Mouse (Mus musculus) ES-E14 (cell line): ENCODE results near the gene Jag1. TPM values are rescaled to one million over a fixed set of nuclear protein-coding genes. Genes with fewer than 3 reads are reported as not detected.

Experiments
- DNase-seq: peaks from one replicate; pipeline ENCODE4 v3.0.0-alpha.2; 2013; ENCODE audit warnings: low read depth, low spot score
- H3K27ac ChIP-seq: 2 replicates; pipeline ENCODE4 v1.5.1; 2012; ENCODE audit warnings: low read depth, mild to moderate bottlenecking, low read length, moderate library complexity, mixed read lengths; ENCODE audit not compliant: poor library complexity, insufficient read depth, severe bottlenecking
- H3K36me3 ChIP-seq: 2 replicates; pipeline ENCODE4 v1.6.1; 2012; ENCODE audit warnings: mild to moderate bottlenecking, low read length, moderate library complexity, mixed read lengths; ENCODE audit not compliant: control insufficient read depth, poor library complexity, insufficient read depth, severe bottlenecking
- H3K4me1 ChIP-seq, 2 experiments: fragments of 150-350 bp in 1 of 2; sonication (generic) in 1 of 2; 2 replicates each; pipeline ENCODE4 v1.6.1; 2012; ENCODE audit warnings: low read length in 2 of 2, mild to moderate bottlenecking in 1 of 2, mixed read lengths in 1 of 2; ENCODE audit not compliant: control insufficient read depth in 2 of 2, insufficient read depth in 2 of 2, poor library complexity in 1 of 2
- H3K4me3 ChIP-seq, 2 experiments: fragments of 150-350 bp in 1 of 2; sonication (generic) in 1 of 2; 2 replicates each; pipeline ENCODE4 v1.5.1; 2012; ENCODE audit warnings: low read length in 2 of 2, low read depth in 1 of 2, mild to moderate bottlenecking in 1 of 2, mixed read lengths in 1 of 2; ENCODE audit not compliant: insufficient read depth in 1 of 2, poor library complexity in 1 of 2, severe bottlenecking in 1 of 2
- H3K9ac ChIP-seq: 2 replicates; pipeline ENCODE4 v1.6.1; 2012; ENCODE audit warnings: low read depth, mild to moderate bottlenecking, low read length, mixed read lengths; ENCODE audit not compliant: poor library complexity, insufficient read depth, severe bottlenecking
- H3K9me3 ChIP-seq: fragments of 150-350 bp; sonication (generic); 2 replicates; pipeline ENCODE4 v1.6.1; 2012; ENCODE audit warnings: low read depth, mild to moderate bottlenecking, low read length; ENCODE audit not compliant: control insufficient read depth, insufficient read depth
- CHD2 ChIP-seq: IDR thresholded peaks from 2 replicates; pipeline ENCODE4 v1.6.1; 2014; ENCODE audit warnings: mild to moderate bottlenecking, low read depth, low read length, inconsistent platforms
- HCFC1 ChIP-seq: IDR thresholded peaks from 2 replicates; pipeline ENCODE4 v1.6.1; 2012; ENCODE audit warnings: low read length, inconsistent platforms, borderline replicate concordance; ENCODE audit not compliant: insufficient read depth
- MAFK ChIP-seq: IDR thresholded peaks from 2 replicates; pipeline ENCODE4 v1.6.1; 2014; ENCODE audit warnings: mild to moderate bottlenecking, low read depth, low read length, inconsistent platforms; ENCODE audit not compliant: insufficient read depth
- ZC3H11A ChIP-seq: IDR thresholded peaks from 2 replicates; pipeline ENCODE4 v1.6.1; 2012; ENCODE audit warnings: low read depth, mild to moderate bottlenecking, inconsistent platforms, low read length, borderline replicate concordance
- ZNF384 ChIP-seq: IDR thresholded peaks from 2 replicates; pipeline ENCODE4 v1.6.1; 2012; ENCODE audit warnings: low read depth, low read length, inconsistent platforms
- in situ Hi-C, 2 experiments: fragments of 600-800 bp; cut with MboI; formaldehyde crosslinking; loops; one replicate each; pipeline ENCODE4 v1.15.1; 2025; ENCODE audit warnings: low sequenced_read_pairs in 2 of 2, inconsistent platforms in 1 of 2; ENCODE audit not compliant: unreplicated experiment in 2 of 2
- total RNA-seq: library from RNA; depleted of rRNA; stranded (reverse); fragments of 300-350 nt; gene quantifications from 2 replicates; pipeline ENCODE4 v1.2.3, GENCODE M21; 2012

The Jag1 gene
- total RNA-seq, 1 experiment: 32.1 TPM

- Histone ChIP-seq H3K4me3 (no peak overlapping the region), H3K27ac (no peak overlapping the region), H3K9ac (no peak overlapping the region), H3K36me3 (no peaks in the 10 kb centered on the region), H3K4me1 (no peaks in the 10 kb centered on the region), H3K9me3 (no peaks in the 10 kb centered on the region)
- in situ Hi-C loops: no loop called here
- no peak for DNase-seq
- TF ChIP-seq MAFK (no peak), HCFC1 (no peak)
Observed at GRCm38 (mm10) chr2:137146938-137147666, 30.7 kb upstream of the Jag1 start.

- TF ChIP-seq MAFK (no peak), HCFC1 (no peak), ZC3H11A (no peak), CHD2 (no peak), ZNF384 (no peak)
- no peak for DNase-seq
- in situ Hi-C loops: no loop called here
- H3K27ac ChIP-seq: no peak overlapping the region
- no peaks in the 10 kb centered on the region for H3K4me1 ChIP-seq
- H3K4me3 ChIP-seq: no peak overlapping the region
- H3K9me3 ChIP-seq: no peaks in the 10 kb centered on the region
- no peaks in the 10 kb centered on the region for H3K36me3 ChIP-seq
- no peak overlapping the region for H3K9ac ChIP-seq
Observed at GRCm38 (mm10) chr2:137138063-137138462, 21.6 kb upstream of the Jag1 start.

- in situ Hi-C loops: no loop called here
- Histone ChIP-seq H3K9ac (no peak overlapping the region), H3K27ac (no peak overlapping the region), H3K4me3 (no peak overlapping the region), H3K9me3 (no peaks in the 10 kb centered on the region), H3K36me3 (no peaks in the 10 kb centered on the region), H3K4me1 (no peaks in the 10 kb centered on the region)
- DNase-seq: no peak
- TF ChIP-seq CHD2 (no peak), ZNF384 (no peak), HCFC1 (no peak), ZC3H11A (no peak), MAFK (no peak)
Observed at GRCm38 (mm10) chr2:137134035-137134434, 17.6 kb upstream of the Jag1 start.

- in situ Hi-C loops: loop anchor here in 1 of 2 experiments (25.0 kb wide), 1 partner anchor 812 kb away; no protein-coding TSS in a partner anchor
- no peak for TF ChIP-seq HCFC1
- no peak for TF ChIP-seq MAFK
- no peak for TF ChIP-seq CHD2
- TF ChIP-seq ZNF384: no peak
- no peak for TF ChIP-seq ZC3H11A
- Histone ChIP-seq H3K9ac (no peak overlapping the region), H3K4me3 (no peak overlapping the region), H3K4me1 (no peaks in the 10 kb centered on the region), H3K36me3 (no peaks in the 10 kb centered on the region), H3K27ac (no peak overlapping the region), H3K9me3 (no peaks in the 10 kb centered on the region)
- DNase-seq: no peak
Observed at GRCm38 (mm10) chr2:137124861-137125260, 8.4 kb upstream of the Jag1 start.

- DNase-seq: peak; percentile 69
- in situ Hi-C loops: loop anchor here in 1 of 2 experiments (25.0 kb wide), 1 partner anchor 820 kb away; no protein-coding TSS in a partner anchor
Observed at GRCm38 (mm10) chr2:137117321-137117690, 862 bp upstream of the Jag1 start.

More at GRCm38 (mm10) chr2:137117321-137117690, 862 bp upstream of the Jag1 start:
- H3K4me1 ChIP-seq: peaks cover 0 to 2% of the 10 kb centered on the region in 2 experiments; a peak in 1 of 4 replicates
- no peaks in the 10 kb centered on the region for H3K9me3 ChIP-seq
- peak overlapping the region; percentile 94 for H3K9ac ChIP-seq
- no peaks in the 10 kb centered on the region for H3K36me3 ChIP-seq
- H3K4me3 ChIP-seq: peak overlapping the region; percentile 87 to 92
- no peak for TF ChIP-seq HCFC1
- peak overlapping the region; percentile 86; the same call in 1 of the 2 replicates for H3K27ac ChIP-seq
